Mouse (Mus musculus) forebrain, embryonic 13.5 days (tissue): ENCODE measurements around the gene Mgat4d. TPM values are rescaled to one million over a fixed set of nuclear protein-coding genes. Genes with fewer than 3 reads are reported as not detected.
"Not testable (repeated sequence)": the region's sequence is repeated elsewhere in the genome, so short reads cannot be mapped to it uniquely, and the experiment has no call there.

Source experiments
- ATAC-seq: fragments of 200-750 bp; cut with Nextera tagmentation; 2 replicates; pipeline ENCODE4 v1.8.0; 2017
- H3K27ac ChIP-seq: fragments of 300-500 bp; sonication (generic); 2 replicates; pipeline ENCODE4 v1.5.1; 2015; ENCODE audit warnings: inconsistent platforms, mild to moderate bottlenecking, moderate library complexity
- H3K27me3 ChIP-seq: fragments of 300-500 bp; sonication (generic); 2 replicates; pipeline ENCODE4 v1.6.1; 2015; ENCODE audit warnings: mild to moderate bottlenecking, inconsistent platforms
- H3K36me3 ChIP-seq: fragments of 300-500 bp; sonication (generic); 2 replicates; pipeline ENCODE4 v1.6.1; 2015; ENCODE audit warnings: mild to moderate bottlenecking, inconsistent platforms; ENCODE audit not compliant: poor library complexity, severe bottlenecking
- H3K4me1 ChIP-seq: fragments of 300-500 bp; sonication (generic); 2 replicates; pipeline ENCODE4 v1.6.1; 2015; ENCODE audit warnings: inconsistent platforms
- H3K4me2 ChIP-seq: fragments of 300-500 bp; sonication (generic); 2 replicates; pipeline ENCODE4 v1.6.1; 2015; ENCODE audit warnings: inconsistent platforms, mild to moderate bottlenecking, moderate library complexity
- H3K4me3 ChIP-seq: fragments of 300-500 bp; sonication (generic); 2 replicates; pipeline ENCODE4 v1.5.1; 2015; ENCODE audit warnings: mild to moderate bottlenecking, inconsistent platforms
- H3K9ac ChIP-seq: fragments of 300-500 bp; sonication (generic); 2 replicates; pipeline ENCODE4 v1.6.1; 2015; ENCODE audit warnings: mild to moderate bottlenecking, inconsistent platforms
- H3K9me3 ChIP-seq: fragments of 300-500 bp; sonication (generic); replicated peaks from 2 replicates; pipeline ENCODE4 v1.6.1; 2016; ENCODE audit warnings: inconsistent platforms
- WGBS: fragments of 180-500 bp; shearing (Covaris S2); methylation state at CpG from one replicate; pipeline ENCODE4 v1.1.7; 2015; 5-methylcytosine and 5-hydroxymethylcytosine counted together
- polyA plus RNA-seq: library from polyadenylated mRNA; unstranded; fragments of >200 nt; fragmentation: Nextera tagmentation; extraction: Ambion mirVana; gene quantifications from 2 replicates; pipeline ENCODE4 v1.2.1, GENCODE M21; 2015

Mgat4d gene
- polyA plus RNA-seq, 1 experiment from 2014 or later, result not detected

DNA sequence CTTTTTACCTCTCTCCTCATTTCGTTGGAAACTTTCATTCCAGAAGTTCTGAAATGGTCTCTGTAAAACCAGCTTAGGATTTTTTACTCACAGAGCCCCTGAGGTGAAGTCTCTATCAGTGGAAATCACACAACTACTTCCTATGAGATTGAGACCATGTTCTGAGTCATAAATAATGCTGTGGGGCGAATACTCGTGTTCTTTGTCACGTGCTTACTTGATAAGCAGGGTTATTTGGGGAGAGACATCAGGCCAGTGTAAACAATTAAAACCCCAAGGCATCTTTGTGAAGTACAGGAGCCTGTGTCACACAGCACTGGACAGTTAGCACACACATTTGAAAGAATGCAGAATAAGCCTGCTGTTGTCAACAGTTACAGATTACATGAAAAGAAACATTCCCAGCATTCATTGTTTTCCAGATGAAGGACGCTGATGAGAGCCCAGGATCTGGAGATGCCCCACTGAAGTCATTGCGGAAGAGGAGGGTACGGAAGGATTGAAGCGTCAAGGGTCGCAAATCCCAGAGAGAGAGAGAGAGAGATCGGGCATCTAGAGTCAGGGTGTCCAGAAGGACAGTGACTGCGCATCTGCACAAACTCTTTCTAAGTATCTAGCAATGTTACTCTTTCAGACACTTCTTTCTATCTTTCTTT, 78.0 kb downstream of the Mgat4d start:
- Histone ChIP-seq H3K36me3 (0 out of 2 replicates have a peak, but pooled peaks cover 3% of the 10 kb centered on the region), H3K4me3 (no peak overlapping the region), H3K27me3 (no peaks in the 10 kb centered on the region), H3K9ac (no peak overlapping the region), H3K27ac (no peak overlapping the region), H3K9me3 (no peaks in the 10 kb centered on the region), H3K4me1 (no peaks in the 10 kb centered on the region), H3K4me2 (no peak overlapping the region)
- 83% methylated on average over 11 of the region's 11 CpGs for WGBS
- ATAC-seq, result no peak

DNA sequence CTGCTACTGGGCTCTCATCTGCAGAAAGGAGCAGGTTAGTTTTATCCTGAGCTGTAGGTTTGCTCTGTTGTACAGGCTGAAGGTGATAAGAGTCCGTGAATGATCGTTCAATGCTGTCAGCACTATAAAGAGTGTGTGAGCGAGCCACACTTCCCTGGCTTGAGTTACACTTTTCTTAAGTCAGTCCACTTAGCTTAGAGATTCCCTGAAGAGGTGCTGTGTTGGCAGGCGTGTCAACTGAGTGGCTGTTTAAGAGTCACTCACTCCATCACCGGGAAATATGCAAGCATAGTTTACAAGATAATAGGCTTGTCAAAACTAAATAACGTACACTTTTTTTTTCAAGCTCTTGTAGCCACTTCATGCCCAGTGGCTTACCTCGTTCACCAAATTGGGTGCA, 78.7 kb downstream of the Mgat4d start:
- Histone ChIP-seq H3K4me2 (no peak overlapping the region), H3K27me3 (no peaks in the 10 kb centered on the region), H3K9me3 (no peaks in the 10 kb centered on the region), H3K36me3 (0 out of 2 replicates have a peak, but pooled peaks cover 3% of the 10 kb centered on the region), H3K9ac (no peak overlapping the region), H3K4me3 (no peak overlapping the region), H3K27ac (no peak overlapping the region), H3K4me1 (no peaks in the 10 kb centered on the region)
- 76% methylated on average over 7 of the region's 7 CpGs for WGBS
- ATAC-seq, result no peak

GRCm38 (mm10) chr8:83428621-83429020, 80.3 kb downstream of the Mgat4d start:
- not testable (repeated sequence) for H3K4me1 ChIP-seq, H3K27me3 ChIP-seq, H3K4me3 ChIP-seq, H3K27ac ChIP-seq, H3K4me2 ChIP-seq, ATAC-seq, H3K9me3 ChIP-seq, H3K9ac ChIP-seq
- peaks cover 12% of the 10 kb centered on the region for H3K36me3 ChIP-seq
- 92% methylated on average over 3 of the region's 3 CpGs for WGBS

- Histone ChIP-seq H3K4me2 (no peak overlapping the region), H3K36me3 (peaks cover 17% of the 10 kb centered on the region), H3K27ac (no peak overlapping the region), H3K27me3 (no peaks in the 10 kb centered on the region), H3K4me1 (no peaks in the 10 kb centered on the region), H3K9me3 (no peaks in the 10 kb centered on the region), H3K4me3 (no peak overlapping the region), H3K9ac (no peak overlapping the region)
- 69% methylated on average over 4 of the region's 4 CpGs for WGBS
- ATAC-seq, result no peak
Measured at GRCm38 (mm10) chr8:83429071-83429524, 80.8 kb downstream of the Mgat4d start.

Other genes with a start within 250 kb of the Mgat4d start
- gene Tbc1d9, start 183.1 kb upstream of the Mgat4d start, polyA plus RNA-seq, result 9.3 and 11.5 TPM in 2 replicates
- gene Gm10645, start 182.3 kb upstream of the Mgat4d start, polyA plus RNA-seq, result 5.1 and 5.2 TPM in 2 replicates
- gene Ucp1, start 58.1 kb upstream of the Mgat4d start, polyA plus RNA-seq, result not detected in 2 replicates
- 27.9 and 28.3 TPM in 2 replicates for gene Elmod2, start 16.0 kb upstream of the Mgat4d start, polyA plus RNA-seq
- gene Clgn, start 41.4 kb downstream of the Mgat4d start, polyA plus RNA-seq, result 5.4 and 6.1 TPM in 2 replicates
- 198 and 200 TPM in 2 replicates for gene Scoc, start 109.9 kb downstream of the Mgat4d start, polyA plus RNA-seq
- 0.15 TPM in 1 of 2 replicates, not detected in the other for gene Olfr370, start 187.3 kb downstream of the Mgat4d start, polyA plus RNA-seq
- 393 and 412 TPM in 2 replicates for gene Ndufb7, start 218.2 kb downstream of the Mgat4d start, polyA plus RNA-seq